Mouse (Mus musculus): ENCODE results near the gene Fgfr2.
"Not testable (repeated sequence)": the region's sequence is repeated elsewhere in the genome, so short reads cannot be mapped to it uniquely, and the experiment has no call there.

Fgfr2 gene

GRCm38 (mm10) chr7:130540176-130540575, 2583.0 kb downstream of the Fgfr2 start:
- DNase-seq (ENCODE audit: low read depth in 2 of 2, low spot score in 2 of 2) = no peak

DNA sequence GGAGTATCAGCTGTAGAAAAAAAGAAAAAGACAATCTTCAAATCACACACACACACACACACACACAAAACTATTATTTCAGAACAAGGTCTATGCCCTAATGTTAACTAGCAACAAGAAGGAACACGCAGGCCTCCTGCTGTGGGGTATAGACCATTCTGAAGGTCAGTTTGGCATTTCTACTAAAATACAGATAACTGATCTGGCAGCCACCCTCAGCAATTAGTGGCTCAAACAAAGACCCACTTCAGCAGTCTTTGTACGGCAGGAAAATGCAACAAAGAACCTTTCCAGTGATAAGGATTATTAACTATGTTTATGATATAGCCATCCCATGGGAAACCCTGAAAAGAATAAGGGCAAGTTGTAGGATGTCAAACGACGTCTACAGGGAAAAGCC, 2586.1 kb downstream of the Fgfr2 start:
- no peak for DNase-seq (ENCODE audit: low read depth in 2 of 2, low spot score in 2 of 2)

GRCm38 (mm10) chr7:130535174-130535573, 2588.0 kb downstream of the Fgfr2 start:
- DNase-seq (ENCODE audit: low read depth in 2 of 2, low spot score in 2 of 2) = no peak

DNA sequence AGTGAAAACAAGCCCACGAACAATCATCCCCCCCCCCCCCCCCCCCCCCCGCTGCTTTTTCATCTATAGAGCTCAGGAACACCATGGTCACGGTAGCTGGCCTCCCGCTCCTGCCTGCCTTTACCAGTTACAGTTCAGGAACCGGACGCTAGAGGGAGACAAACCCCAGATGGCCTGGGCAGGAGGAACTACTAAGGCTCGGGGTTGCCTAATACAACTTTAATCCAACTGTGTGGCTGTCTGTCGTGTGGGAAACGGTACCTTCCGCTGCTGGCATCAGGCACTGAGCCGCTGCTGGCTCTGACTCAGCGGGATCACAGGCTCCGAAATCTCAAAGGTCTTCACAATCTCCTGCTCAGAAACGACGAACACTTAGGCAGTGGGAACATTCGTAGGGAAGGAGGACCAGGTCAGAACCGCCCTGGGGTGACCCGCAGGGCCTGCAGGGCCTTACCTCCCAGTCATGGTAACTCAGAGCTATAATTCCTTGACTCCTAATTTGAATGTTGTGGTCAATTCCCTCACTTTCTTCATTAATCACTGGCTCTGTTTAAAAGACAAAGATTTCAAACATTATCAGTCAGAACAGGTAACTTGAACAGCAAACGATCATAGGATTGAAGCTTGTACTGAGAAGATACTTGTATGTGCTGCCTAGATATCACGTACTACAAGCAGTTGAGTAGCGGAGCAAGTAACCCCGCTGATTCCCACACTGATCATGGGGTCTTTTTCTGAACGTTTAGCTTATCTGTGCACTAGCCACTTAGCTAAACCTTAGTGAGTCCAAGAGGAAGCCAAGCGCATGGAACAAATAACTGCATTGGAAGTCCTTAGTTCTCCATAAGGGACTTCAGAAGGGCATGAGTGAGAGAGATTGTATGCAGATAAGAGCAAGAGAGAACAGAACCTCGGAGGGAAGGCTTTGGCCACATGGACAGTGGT, 2589.6 kb downstream of the Fgfr2 start:
- peak; percentile 73 to 80 for DNase-seq (ENCODE audit: low read depth in 2 of 2, low spot score in 2 of 2)

DNA sequence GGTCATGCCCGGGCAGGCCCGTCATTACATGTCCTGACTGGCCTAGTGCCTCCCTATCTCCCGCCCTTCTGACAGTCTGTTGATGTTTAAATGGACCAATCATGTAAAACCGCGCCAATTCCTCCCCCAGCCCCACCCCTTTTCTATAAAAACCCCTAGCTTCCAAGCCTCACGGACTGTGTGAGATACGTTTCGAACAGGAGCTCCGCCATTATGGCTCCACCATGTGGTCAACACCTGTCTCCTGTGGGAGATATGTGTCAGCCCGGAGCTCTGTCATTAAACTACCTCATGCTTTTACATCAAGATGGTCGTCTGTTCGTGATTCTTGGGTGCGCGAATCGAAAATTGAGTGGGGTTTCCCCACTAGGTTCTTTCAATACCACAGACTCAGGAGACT, 2592.0 kb downstream of the Fgfr2 start:
- DNase-seq (ENCODE audit: low read depth in 2 of 2, low spot score in 2 of 2) = not testable (repeated sequence)

- no peak for DNase-seq (ENCODE audit: low read depth in 2 of 2, low spot score in 2 of 2)
Measured at GRCm38 (mm10) chr7:130527306-130527705, 2595.8 kb downstream of the Fgfr2 start.

- no peak for DNase-seq (ENCODE audit: low read depth in 2 of 2, low spot score in 2 of 2)
Measured at GRCm38 (mm10) chr7:130523451-130523850, 2599.7 kb downstream of the Fgfr2 start.

GRCm38 (mm10) chr7:130520812-130521422, 2602.2 kb downstream of the Fgfr2 start:
- DNase-seq (ENCODE audit: low read depth in 2 of 2, low spot score in 2 of 2) = no peak

GRCm38 (mm10) chr7:130520049-130520425, 2603.1 kb downstream of the Fgfr2 start, which contains the start of gene Ate1:
Ate1 (minus strand) TSS chr7:130520369.
- DNase-seq (ENCODE audit: low read depth in 2 of 2, low spot score in 2 of 2) = no peak

GRCm38 (mm10) chr7:130519096-130520048, 2603.8 kb downstream of the Fgfr2 start:
- peak; percentile 89 to 93 for DNase-seq (ENCODE audit: low read depth in 2 of 2, low spot score in 2 of 2)

DNA sequence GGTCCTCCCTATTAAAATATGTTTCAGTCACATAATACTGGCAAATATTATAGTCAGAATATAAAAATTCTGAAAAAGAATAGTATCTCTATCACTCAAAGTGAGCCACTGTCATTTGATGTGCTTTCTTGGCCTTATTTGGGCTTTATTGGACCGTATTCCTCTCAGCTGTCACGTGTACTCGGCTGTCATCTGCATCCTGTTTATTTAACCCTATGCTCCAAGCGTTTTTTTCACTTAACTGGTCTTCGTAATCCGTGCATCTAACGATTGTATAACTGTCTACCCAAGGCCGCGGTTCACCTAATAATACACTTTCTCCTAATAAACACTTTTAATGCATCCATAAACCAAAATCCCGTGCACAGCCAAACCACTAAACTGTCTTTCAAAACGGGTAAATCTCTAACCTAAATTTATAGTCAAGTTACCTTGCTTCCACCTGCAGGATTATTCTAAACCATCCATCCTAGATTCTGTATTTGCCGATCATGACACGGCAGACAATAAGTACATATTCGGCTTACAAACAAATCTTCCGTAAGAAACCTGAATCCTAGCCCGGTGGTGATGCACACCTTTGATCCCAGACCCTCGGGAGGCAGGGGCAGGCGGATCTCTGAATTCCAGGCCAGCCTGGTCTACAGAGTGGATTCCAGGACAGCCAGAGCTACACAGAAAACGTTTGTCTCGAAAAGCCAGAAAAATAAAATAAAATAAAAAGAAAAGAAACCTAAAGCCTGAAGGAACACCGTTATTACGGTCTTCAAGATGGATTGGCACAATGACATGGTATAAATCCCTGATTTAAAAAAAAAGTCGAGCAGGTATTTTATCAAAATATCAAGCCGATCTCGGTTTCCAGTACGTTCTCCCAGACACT, 2604.7 kb downstream of the Fgfr2 start:
- peak in 1 of 2 experiments; percentile 9 for DNase-seq (ENCODE audit: low read depth in 2 of 2, low spot score in 2 of 2)

DNA sequence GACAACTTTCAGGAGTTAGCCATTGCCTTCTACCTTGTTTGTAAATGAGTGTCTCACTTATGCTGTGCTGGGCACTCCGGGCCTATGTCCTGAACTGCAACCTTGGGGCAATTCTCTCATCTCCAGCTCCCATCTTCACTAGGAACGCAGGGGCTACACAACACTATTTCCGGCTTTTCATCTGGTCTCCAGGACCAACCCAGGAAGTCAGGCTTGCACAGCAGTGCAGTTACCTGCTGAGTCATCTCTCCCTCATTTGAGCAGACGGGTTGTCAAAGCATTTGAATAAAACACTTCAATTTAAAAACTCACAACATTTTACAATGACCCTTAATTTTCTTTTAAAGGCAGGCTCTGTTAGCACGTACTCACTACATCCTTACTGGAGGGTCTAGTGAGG, 2612.9 kb downstream of the Fgfr2 start:
- no peak for DNase-seq (ENCODE audit: low read depth in 2 of 2, low spot score in 2 of 2)

DNA sequence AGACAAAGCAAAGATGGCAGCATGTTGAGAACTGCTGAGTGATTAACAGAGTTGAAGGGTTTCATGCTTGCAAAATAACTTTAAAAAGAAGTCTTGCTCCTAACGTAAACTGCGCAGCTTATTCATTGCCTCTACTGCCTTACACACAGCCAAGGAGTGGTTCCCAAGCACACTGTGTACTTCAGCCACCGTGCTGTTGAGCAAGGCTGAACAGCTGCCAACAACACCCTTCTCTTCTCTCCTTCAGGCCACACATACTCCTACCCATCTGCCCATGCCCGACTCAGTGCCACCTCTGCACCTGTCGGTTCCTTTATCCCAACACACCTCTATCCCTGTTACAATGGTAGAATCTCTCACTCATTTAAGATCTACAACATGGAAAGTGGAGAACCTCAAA, 2620.1 kb downstream of the Fgfr2 start:
- no peak for DNase-seq (ENCODE audit: low read depth in 2 of 2, low spot score in 2 of 2)

GRCm38 (mm10) chr7:130501499-130501898, 2621.7 kb downstream of the Fgfr2 start:
- no peak for DNase-seq (ENCODE audit: low read depth in 2 of 2, low spot score in 2 of 2)

GRCm38 (mm10) chr7:130493346-130493745, 2629.8 kb downstream of the Fgfr2 start:
- no peak for DNase-seq (ENCODE audit: low read depth in 2 of 2, low spot score in 2 of 2)

- no peak for DNase-seq (ENCODE audit: low read depth in 2 of 2, low spot score in 2 of 2)
Measured at GRCm38 (mm10) chr7:130492026-130492425, 2631.1 kb downstream of the Fgfr2 start.

DNA sequence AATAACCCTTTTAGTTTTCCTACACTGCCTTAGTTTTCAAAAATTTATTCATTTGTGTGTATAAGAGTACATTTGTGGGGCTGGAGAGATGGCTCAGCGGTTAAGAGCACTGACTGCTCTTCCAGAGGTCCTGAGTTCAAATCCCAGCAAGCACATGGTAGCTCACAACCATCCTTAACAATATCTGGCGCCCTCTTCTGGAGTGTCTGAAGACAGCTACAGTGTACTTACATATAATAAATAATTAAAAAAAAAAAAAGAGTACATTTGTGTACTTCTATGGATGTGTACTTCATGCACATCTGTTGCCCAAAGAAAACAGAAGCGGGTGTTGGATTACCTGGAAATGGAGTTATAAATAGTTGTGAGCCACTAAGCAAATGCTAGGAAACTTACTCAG, 2644.1 kb downstream of the Fgfr2 start:
- DNase-seq (ENCODE audit: low read depth in 2 of 2, low spot score in 2 of 2) = not testable (repeated sequence)

GRCm38 (mm10) chr7:130475970-130476369, 2647.2 kb downstream of the Fgfr2 start:
- peak; percentile 1 to 31 for DNase-seq (ENCODE audit: low read depth in 2 of 2, low spot score in 2 of 2)

DNA sequence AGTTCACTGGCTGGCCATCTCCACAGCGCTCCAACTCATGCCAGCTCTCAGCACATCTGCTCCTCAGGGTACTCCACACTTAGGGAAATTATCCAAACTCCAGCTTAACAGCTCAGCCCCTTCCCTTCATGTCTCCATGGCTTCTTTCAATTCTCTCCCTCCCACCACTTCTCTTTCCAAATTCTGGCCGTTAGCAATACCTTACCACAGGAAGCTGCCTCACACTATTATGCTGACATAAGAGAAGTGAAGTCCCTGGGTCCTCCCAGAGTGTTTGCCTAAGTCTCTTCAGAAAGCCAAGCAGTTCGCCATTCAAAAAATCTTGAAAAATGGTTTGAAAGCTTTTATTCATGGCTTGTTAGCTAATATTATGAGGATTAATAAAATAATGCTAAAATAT, 2649.3 kb downstream of the Fgfr2 start:
- no peak for DNase-seq (ENCODE audit: low read depth in 2 of 2, low spot score in 2 of 2)

DNA sequence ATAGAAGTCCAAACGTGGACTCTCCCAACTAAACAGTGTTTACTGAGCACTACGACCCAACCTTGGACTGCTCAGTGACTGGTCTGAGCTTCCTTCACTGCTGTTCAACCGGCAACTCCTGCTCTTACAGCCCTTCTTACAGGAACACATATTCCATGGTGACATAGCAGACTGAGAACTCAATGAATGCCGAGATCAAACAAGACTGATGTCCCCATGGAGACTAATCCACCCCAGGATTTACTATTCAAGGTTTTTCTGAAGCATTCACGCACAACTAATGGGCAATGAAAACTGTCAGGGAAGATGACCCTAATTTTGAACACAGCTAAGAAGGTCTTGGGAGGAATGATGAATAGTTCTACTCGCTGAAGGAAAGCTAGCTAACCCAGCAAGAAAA, 2650.5 kb downstream of the Fgfr2 start:
- DNase-seq (ENCODE audit: low read depth in 2 of 2, low spot score in 2 of 2) = no peak
